Mouse (Mus musculus) liver, embryonic 14.5 days (tissue): ENCODE results near the gene Gm10639. TPM values are rescaled to one million over a fixed set of nuclear protein-coding genes. Genes with fewer than 3 reads are reported as not detected.
A peak's percentile ranks its signal among the peaks of the same experiment; 100 is the strongest.
"Not testable (repeated sequence)": the region's sequence is repeated elsewhere in the genome, so short reads cannot be mapped to it uniquely, and the experiment has no call there.

Source experiments
- ATAC-seq: fragments of 200-750 bp; cut with Nextera tagmentation; 2 replicates; pipeline ENCODE4 v1.8.0; 2017; ENCODE audit warnings: moderate number of reproducible peaks, mild to moderate bottlenecking, moderate library complexity; ENCODE audit not compliant: insufficient read depth
- DNase-seq, 3 experiments: peaks; one replicate each; pipeline ENCODE4 v3.0.0-alpha.2; 2012 to 2013; ENCODE audit warnings: low read depth in 3 of 3, low spot score in 3 of 3
- H3K27ac ChIP-seq: fragments of 300-500 bp; sonication (generic); 2 replicates; pipeline ENCODE4 v1.5.1; 2014; ENCODE audit warnings: moderate library complexity, mild to moderate bottlenecking, control low read depth, inconsistent platforms
- H3K27me3 ChIP-seq: fragments of 300-500 bp; sonication (generic); 2 replicates; pipeline ENCODE4 v1.6.1; 2014; ENCODE audit warnings: mild to moderate bottlenecking, low read length, moderate library complexity; ENCODE audit not compliant: control insufficient read depth, insufficient read depth
- H3K36me3 ChIP-seq: fragments of 300-500 bp; sonication (generic); replicated peaks from 2 replicates; pipeline ENCODE4 v1.6.1; 2014; ENCODE audit warnings: low read depth; ENCODE audit not compliant: control insufficient read depth, insufficient read depth
- H3K4me1 ChIP-seq, 2 experiments: fragments of 200-500 bp in 1 of 2; fragments of 300-500 bp in 1 of 2; sonication (generic) in 1 of 2; replicated peaks; 2 replicates each; pipeline ENCODE4 v1.6.1; 2012 to 2014; ENCODE audit warnings: antibody characterized with exemption in 1 of 2, inconsistent platforms in 1 of 2, low read length in 1 of 2; ENCODE audit not compliant: control insufficient read depth in 2 of 2, insufficient read depth in 2 of 2
- H3K4me2 ChIP-seq: fragments of 300-500 bp; sonication (generic); 2 replicates; pipeline ENCODE4 v1.6.1; 2014; ENCODE audit warnings: low read depth, mild to moderate bottlenecking, control low read depth, moderate library complexity
- H3K4me3 ChIP-seq, 2 experiments: fragments of 200-500 bp in 1 of 2; fragments of 300-500 bp in 1 of 2; sonication (generic) in 1 of 2; 2 replicates each; pipeline ENCODE4 v1.5.1; 2012 to 2014; ENCODE audit warnings: low read depth in 2 of 2, low read length in 2 of 2, mild to moderate bottlenecking in 2 of 2, control low read depth in 1 of 2, inconsistent platforms in 1 of 2, moderate library complexity in 1 of 2; ENCODE audit not compliant: insufficient read depth in 1 of 2
- H3K9ac ChIP-seq: fragments of 300-500 bp; sonication (generic); replicated peaks from 2 replicates; pipeline ENCODE4 v1.6.1; 2014; ENCODE audit warnings: mild to moderate bottlenecking, control low read depth, moderate library complexity
- H3K9me3 ChIP-seq: fragments of 300-500 bp; sonication (generic); 2 replicates; pipeline ENCODE4 v1.6.1; 2016; ENCODE audit warnings: low read length, mixed read lengths; ENCODE audit not compliant: control insufficient read depth
- CTCF ChIP-seq: IDR thresholded peaks from 2 replicates; pipeline ENCODE4 v1.5.1; 2016; ENCODE audit warnings: antibody characterized with exemption, low read depth, control low read depth
- WGBS: fragments of 180-500 bp; shearing (Covaris S2); extraction: QIAGEN DNeasy Blood & Tissue Kit; methylation state at CpG from one replicate; pipeline ENCODE4 v1.1.7; 2014; ENCODE audit not compliant: insufficient replicate concordance; 5-methylcytosine and 5-hydroxymethylcytosine counted together
- polyA plus RNA-seq, 2 experiments: library from polyadenylated mRNA; depleted of rRNA in 1 of 2; stranded (reverse) in 1 of 2; unstranded in 1 of 2; fragments of >200 nt; fragmentation: Nextera tagmentation in 1 of 2; extraction: Ambion mirVana in 1 of 2; gene quantifications; 2 replicates each; pipeline versions ENCODE4 v1.2.1 to v1.2.3; 2012 to 2014

The Gm10639 gene
- polyA plus RNA-seq (2012; rRNA removed) (not detected in 2 replicates), polyA plus RNA-seq (2014; fragmentation: Nextera tagmentation; extraction: Ambion mirVana) (not detected in 2 replicates)

DNA sequence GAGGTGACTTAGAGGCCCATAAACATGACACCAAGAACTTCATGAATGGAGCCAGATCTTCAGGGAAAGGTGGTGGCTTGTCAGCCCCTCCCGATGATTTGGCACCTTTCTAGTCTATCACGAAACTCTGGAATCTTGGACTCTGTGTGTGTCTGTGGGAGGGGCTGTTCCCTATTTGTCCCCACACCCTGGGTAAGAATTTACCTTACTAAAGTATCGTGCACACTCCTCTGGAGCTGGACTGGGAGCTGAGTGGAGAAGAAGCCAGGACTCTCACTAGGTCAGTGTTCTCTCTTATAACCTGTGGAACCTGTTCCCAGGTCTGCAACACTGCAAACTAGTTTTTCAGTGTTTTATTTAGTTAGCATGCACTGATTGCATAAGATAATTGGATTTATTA, at the start of gene Gm10639:
TSS of gene Gm10639 (plus strand) at position 201 of the 400 bp plus-strand sequence.
- ATAC-seq, DNase-seq: not testable (repeated sequence)
- 63% methylated on average over 3 of the region's 3 CpGs for WGBS

DNA sequence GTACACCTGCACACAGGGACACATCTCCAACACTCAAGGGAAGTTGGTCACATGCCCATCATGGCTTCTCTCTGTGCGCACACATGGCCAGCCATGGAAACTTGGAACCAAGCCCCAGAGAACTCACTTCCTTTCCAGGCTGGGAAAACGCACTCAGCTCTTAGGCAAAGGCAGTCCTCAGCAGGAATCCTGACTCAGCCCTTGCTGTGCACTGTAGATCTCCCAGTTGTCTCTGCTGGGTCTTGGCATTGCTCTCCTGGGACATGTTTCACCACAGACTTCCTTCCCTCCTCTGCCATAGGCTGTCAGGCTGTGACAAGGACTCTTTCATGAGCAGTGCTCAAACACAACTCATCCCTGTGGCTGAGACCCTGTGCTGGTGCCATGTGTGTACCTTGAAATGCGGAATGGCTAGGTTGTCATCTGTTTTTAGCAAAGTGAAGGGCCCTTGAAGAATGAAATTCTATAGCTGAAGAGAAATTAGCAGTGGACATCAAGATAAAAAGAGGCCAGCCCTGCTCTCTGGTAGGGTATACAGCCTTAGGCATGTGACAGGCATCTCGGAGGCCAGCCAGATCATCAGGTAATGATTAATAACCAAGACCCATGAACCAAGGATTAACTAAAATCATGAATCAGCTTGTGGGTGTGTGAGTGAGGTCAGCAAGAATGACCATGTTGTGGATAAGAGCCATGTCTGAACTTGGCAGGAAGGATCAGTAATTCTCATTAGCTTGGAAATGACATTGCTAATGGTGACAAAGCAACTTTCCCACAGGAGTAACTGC, 33.8 kb upstream of the Gm10639 start:
- H3K4me2 ChIP-seq, H3K4me3 ChIP-seq, H3K27me3 ChIP-seq, ATAC-seq, H3K4me1 ChIP-seq, H3K36me3 ChIP-seq, H3K27ac ChIP-seq, DNase-seq, H3K9me3 ChIP-seq, H3K9ac ChIP-seq: not testable (repeated sequence)
- 45% methylated on average over 4 of the region's 4 CpGs for WGBS

More for the DNA sequence above, at the start of gene Gm10639:
- H3K27ac ChIP-seq, H3K4me3 ChIP-seq, H3K9me3 ChIP-seq, H3K27me3 ChIP-seq, H3K36me3 ChIP-seq, H3K9ac ChIP-seq, H3K4me1 ChIP-seq, H3K4me2 ChIP-seq: not testable (repeated sequence)

DNA sequence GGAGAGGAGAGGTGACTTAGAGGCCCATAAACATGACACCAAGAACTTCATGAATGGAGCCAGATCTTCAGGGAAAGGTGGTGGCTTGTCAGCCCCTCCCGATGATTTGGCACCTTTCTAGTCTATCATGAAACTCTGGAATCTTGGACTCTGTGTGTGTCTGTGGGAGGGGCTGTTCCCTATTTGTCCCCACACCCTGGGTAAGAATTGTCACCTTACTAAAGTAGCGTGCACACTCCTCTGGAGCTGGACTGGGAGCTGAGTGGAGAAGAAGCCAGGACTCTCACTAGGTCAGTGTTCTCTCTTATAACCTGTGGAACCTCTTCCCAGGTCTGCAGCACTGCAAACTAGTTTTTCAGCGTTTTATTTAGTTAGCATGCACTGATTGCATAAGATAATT, 32.8 kb upstream of the Gm10639 start, which contains the start of gene Gm3776:
TSS of gene Gm3776 (plus strand) at position 216 of the 400 bp plus-strand sequence.
- not testable (repeated sequence) for DNase-seq, H3K27ac ChIP-seq, H3K9me3 ChIP-seq, H3K4me1 ChIP-seq, H3K36me3 ChIP-seq, H3K9ac ChIP-seq, ATAC-seq, H3K4me3 ChIP-seq, H3K27me3 ChIP-seq, H3K4me2 ChIP-seq
- WGBS: 75% methylated on average over 1 of the region's 3 CpGs

DNA sequence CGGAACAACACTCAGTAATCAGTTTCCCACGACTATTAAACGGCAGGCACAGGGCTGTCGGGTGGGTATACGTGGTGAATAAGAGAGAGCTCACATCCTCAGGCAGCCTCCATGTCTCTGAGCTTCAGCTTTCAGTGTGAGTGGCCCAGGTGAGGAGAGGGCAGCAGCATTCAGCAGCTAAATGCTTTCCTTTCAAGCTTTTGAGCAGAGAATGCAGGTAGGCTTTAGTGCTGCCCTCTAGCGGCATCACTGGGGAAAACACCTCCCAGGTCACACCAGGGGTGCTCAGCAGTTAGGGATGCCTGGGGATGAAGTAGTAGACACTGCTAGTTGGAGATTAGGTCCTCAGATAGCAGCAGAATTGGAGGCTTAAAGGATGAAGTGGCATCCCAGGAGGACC, 30.0 kb upstream of the Gm10639 start:
- H3K36me3 ChIP-seq, DNase-seq: not testable (repeated sequence)

DNA sequence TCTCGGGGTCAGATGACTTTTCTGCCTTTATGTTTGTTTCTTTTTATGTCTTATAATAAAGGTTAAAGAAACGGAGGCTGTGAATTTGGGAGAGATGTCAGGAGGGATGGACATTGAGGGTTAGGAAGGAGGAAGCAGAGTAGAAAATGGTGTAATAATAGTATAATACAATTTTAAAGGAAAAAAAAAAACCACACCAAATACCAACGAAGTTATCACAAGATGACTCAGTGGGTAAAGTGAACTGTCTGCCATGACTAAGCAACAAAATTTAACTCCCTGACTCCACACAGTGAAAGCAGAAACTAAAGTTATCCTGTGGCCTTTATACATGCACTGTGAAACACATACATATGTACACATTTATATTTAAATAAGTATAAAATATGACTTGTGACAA, 18.8 kb upstream of the Gm10639 start:
- H3K4me3 ChIP-seq, DNase-seq, H3K36me3 ChIP-seq, H3K4me1 ChIP-seq, H3K9me3 ChIP-seq, ATAC-seq, H3K27me3 ChIP-seq, H3K27ac ChIP-seq, H3K4me2 ChIP-seq, H3K9ac ChIP-seq: not testable (repeated sequence)
- 44% methylated on average over 3 of the region's 3 CpGs for WGBS

More for the DNA sequence above, 30.0 kb upstream of the Gm10639 start:
- H3K4me1 ChIP-seq, ATAC-seq, H3K4me2 ChIP-seq, H3K9ac ChIP-seq, H3K27ac ChIP-seq, H3K27me3 ChIP-seq, H3K4me3 ChIP-seq, H3K9me3 ChIP-seq: not testable (repeated sequence)
- peak; percentile 47 for TF ChIP-seq CTCF
- WGBS: 0% methylated on average over 1 of the region's 6 CpGs

DNA sequence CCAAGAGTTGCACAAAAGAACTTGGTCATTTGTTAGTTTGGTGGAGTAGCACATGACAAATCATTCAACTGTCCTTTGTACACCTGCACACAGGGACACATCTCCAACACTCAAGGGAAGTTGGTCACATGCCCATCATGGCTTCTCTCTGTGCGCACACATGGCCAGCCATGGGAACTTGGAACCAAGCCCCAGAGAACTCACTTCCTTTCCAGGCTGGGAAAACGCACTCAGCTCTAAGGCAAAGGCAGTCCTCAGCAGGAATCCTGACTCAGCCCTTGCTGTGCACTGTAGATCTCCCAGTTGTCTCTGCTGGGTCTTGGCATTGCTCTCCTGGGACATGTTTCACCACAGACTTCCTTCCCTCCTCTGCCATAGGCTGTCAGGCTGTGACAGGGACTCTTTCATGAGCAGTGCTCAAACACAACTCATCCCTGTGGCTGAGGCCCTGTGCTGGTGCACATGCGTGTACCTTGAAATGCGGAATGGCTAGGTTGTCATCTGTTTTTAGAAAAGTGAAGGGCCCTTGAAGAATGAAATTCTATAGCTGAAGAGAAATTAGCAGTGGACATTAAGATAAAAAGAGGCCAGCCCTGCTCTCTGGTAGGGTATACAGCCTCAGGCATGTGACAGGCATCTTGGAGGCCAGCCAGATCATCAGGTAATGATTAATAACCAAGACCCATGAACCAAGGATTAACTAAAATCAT, 7.6 kb upstream of the Gm10639 start:
- DNase-seq, ATAC-seq, H3K27ac ChIP-seq, H3K9me3 ChIP-seq, H3K4me1 ChIP-seq, H3K9ac ChIP-seq, H3K4me3 ChIP-seq, H3K27me3 ChIP-seq, H3K36me3 ChIP-seq, H3K4me2 ChIP-seq: not testable (repeated sequence)
- WGBS: 66% methylated on average over 4 of the region's 4 CpGs

DNA sequence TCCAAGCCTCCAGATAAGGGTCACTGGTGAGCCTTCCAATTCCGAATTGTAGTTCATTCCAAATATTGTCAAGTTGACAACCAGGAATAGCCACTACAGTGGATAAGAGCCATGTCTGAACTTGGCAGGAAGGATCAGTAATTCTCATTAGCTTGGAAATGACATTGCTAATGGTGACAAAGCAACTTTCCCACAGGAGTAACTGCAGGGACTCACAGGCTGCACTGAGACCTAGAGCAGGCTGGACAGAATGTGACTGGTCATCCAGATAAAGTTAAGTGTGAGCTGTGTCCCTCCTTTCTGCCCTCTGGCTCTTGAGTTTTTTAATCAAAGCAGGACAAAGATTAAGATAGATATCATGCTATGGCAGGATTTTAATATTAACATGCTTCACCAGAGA, 660 bp upstream of the Gm10639 start:
- not testable (repeated sequence) for H3K36me3 ChIP-seq, DNase-seq, H3K4me1 ChIP-seq, H3K27me3 ChIP-seq, H3K9me3 ChIP-seq, ATAC-seq, H3K4me2 ChIP-seq, H3K4me3 ChIP-seq, H3K27ac ChIP-seq, H3K9ac ChIP-seq
- 33% methylated on average over 1 of the region's 1 CpGs for WGBS
